Mouse (Mus musculus) lung, postnatal 0 days (tissue): ENCODE data around the gene Naa35.

Experiments used
- CTCF ChIP-seq: IDR thresholded peaks from 2 replicates; pipeline ENCODE4 v1.5.1; 2016; ENCODE audit warnings: antibody characterized with exemption, mild to moderate bottlenecking
- EP300 ChIP-seq: IDR thresholded peaks from 2 replicates; pipeline ENCODE4 v1.6.1; 2016; ENCODE audit warnings: antibody characterized with exemption, mild to moderate bottlenecking, control low read depth

GRCm38 (mm10) chr13:59540030-59540429 is 45.0 kb upstream of the Naa35 start:
- TF ChIP-seq EP300 = no peak
- no peak for TF ChIP-seq CTCF
